Mouse (Mus musculus): Measurements from ENCODE around the gene Gm3476.
"Not testable (repeated sequence)": the region's sequence is repeated elsewhere in the genome, so short reads cannot be mapped to it uniquely, and the experiment has no call there.

The Gm3476 gene

DNA sequence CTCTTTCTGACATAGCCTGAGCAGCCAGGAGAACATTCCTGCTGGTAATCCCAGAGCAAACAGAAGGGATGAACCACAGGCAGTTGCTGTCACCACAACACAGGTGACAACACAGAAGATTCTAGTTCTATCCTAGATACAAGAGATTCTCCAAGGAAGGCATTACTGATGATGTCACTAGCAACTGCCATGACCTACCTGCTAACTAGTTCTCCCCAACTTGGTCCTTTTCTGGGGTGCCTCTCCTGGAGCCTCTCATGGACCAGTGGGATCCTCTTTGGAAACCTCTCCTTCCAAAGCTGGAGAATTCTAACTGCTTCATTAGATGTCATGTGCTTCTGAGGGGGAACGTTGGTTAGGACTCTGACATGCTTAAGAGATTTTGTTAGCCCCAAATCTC, at the start of gene Gm3476:
Gene Gm3476 (minus strand): TSS at position 101 of the 400 bp plus-strand sequence.
- not testable (repeated sequence) for DNase-seq (ENCODE audit: low spot score in 2 of 2)

DNA sequence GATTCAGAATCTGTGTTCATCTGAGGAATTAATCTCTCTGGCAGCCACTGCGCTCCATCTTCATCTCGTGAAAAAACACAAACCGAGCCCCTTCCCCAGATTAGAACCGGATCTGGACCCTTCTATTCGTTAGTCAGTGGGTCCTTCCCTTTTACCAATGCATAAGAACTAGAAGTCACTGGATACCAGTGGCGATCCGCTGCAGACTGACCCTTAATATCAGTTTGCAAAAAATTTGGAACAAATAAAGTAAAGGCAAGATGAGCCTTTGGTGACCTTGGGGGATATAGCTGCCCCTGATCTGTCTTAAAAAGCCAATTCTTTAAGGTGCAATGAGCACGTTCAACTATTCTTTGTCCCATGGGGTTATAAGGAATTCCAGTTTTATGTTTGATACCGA, 37.9 kb upstream of the Gm3476 start:
- not testable (repeated sequence) for DNase-seq (ENCODE audit: low spot score in 2 of 2)

DNA sequence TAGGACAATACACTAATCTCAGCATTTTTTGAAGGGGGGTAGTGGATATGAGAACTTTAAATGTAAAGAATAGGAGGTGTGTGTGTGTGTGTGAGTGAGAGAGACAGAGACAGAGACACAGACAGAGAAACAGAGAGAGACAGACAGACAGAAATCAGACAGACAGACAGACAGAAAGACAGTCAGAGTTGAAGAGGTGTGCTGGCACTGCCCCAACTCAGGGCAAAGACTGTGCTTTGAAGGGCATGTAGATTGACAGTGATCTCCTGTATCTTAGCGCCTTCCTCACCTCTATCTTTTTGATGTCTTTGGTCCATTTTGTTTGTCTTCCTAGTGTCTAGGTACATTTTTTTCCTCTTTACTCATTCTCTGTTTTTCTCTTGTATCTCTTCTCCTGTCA, 35.5 kb upstream of the Gm3476 start:
- not testable (repeated sequence) for DNase-seq (ENCODE audit: low spot score in 2 of 2)

DNA sequence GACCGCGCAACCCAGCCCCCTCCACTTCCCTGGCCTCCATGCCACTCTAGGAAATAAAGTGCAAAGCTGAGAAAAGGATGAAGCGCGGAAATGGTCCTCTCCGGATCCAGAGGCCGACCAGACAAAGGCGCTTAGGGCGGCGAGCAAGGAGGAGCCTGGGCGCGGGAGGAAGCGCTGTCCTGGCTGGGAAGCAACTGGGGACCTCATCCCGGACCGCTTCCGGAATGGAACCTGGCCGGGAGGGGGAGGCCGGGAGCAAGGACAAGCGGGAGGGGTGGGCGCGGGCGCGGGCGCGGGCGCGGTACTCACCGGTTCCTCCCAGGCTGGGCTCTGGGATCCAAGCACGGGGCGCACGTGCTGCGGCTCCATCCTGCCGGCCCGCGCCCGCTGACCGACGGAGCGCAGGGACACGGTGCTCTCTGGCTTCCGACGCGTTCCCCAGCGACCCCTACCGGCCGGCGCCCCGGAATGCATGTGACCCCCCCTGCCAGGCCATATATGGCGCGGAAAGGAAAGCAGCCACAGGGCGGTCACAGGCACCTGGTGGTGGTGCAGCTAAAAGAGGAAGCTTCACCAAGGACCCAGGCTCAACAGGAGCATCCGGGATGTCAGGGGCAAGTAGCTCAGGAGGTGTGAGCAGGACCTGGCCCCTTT, 17.2 kb downstream of the Gm3476 start, which contains the start of gene Gm3468:
Gene Gm3468 (minus strand): TSS at position 394 of the 654 bp plus-strand sequence.
- DNase-seq (ENCODE audit: low spot score in 2 of 2) = not testable (repeated sequence)

DNA sequence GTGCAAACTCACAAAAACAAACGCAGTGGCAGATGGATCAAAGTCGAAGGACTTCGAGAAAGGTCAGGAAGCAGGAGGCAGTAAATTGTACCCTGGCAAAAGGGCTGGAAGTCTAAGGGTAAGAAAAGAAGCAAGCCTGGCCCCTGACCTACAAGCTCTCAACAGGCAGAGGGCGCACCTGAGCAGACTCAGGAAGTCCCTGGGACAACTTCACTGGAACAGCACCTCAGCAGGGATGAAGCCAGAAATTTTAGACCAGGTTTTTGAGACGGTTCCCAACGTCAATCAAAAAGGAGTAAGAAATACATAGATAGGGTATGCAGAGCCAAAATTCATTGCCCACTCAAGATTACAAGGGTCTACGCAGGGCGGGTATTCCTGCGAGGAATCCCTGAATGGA, 18.1 kb downstream of the Gm3476 start:
- DNase-seq (ENCODE audit: low spot score in 2 of 2) = not testable (repeated sequence)

DNA sequence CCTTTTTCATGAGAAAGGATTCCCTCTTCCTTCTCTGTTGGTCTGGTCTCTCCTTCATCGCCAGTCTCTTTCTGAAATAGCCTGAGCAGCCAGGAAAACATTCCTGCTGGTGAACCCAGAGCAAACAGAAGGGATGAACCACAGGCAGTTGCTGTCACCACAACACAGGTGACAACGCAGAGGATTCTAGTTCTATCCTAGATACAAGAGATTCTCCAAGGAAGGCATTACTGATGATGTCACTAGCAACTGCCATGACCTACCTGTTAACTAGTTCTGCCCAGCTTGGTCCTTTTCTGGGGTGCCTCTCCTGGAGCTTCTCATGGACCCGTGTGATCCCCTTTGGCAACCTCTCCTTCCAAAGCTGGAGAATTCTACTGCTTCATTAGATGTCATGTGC, 31.8 kb downstream of the Gm3476 start, which contains the start of gene Gm8206:
Gene Gm8206 (minus strand): TSS at position 101 of the 400 bp plus-strand sequence.
- DNase-seq (ENCODE audit: low spot score in 2 of 2) = not testable (repeated sequence)

DNA sequence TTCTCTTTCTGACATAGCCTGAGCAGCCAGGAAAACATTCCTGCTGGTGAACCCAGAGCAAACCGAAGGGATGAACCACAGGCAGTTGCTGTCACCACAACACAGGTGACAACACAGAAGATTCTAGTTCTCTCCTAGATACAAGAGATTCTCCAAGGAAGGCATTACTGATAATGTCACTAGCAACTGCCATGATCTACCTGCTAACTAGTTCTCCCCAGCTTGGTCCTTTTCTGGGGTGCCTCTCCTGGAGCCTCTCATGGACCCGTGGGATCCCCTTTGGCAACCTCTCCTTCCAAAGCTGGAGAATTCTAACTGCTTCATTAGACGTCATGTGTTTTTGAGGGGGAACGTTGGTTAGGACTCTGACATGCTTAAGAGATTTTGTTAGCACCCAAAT, 67.4 kb downstream of the Gm3476 start, which contains the start of gene Gm6337:
Gene Gm6337 (minus strand): TSS at position 101 of the 400 bp plus-strand sequence.
- not testable (repeated sequence) for DNase-seq (ENCODE audit: low spot score in 2 of 2)
